Mouse (Mus musculus) midbrain, embryonic 11.5 days (tissue): ENCODE data around the gene Nsl1. TPM values are rescaled to one million over a fixed set of nuclear protein-coding genes. Genes with fewer than 3 reads are reported as not detected.
"Not testable (repeated sequence)": the region's sequence is repeated elsewhere in the genome, so short reads cannot be mapped to it uniquely, and the experiment has no call there.

Source experiments
- ATAC-seq: fragments of 200-750 bp; cut with Nextera tagmentation; 2 replicates; pipeline ENCODE4 v1.8.0; 2017; ENCODE audit warnings: moderate TSS enrichment, moderate library complexity; ENCODE audit not compliant: low FRiP score
- DNase-seq: peaks from one replicate; pipeline ENCODE4 v3.0.0; 2015; ENCODE audit warnings: low spot score; ENCODE audit errors: missing footprints
- H3K27ac ChIP-seq: fragments of 300-500 bp; sonication (generic); 2 replicates; pipeline ENCODE4 v1.5.1; 2014; ENCODE audit warnings: low read depth, low read length
- H3K27me3 ChIP-seq: fragments of 300-500 bp; sonication (generic); 2 replicates; pipeline ENCODE4 v1.6.1; 2014; ENCODE audit warnings: mild to moderate bottlenecking, low read length, moderate library complexity, mixed read lengths; ENCODE audit not compliant: control insufficient read depth, insufficient read depth
- H3K36me3 ChIP-seq: fragments of 300-500 bp; sonication (generic); 2 replicates; pipeline ENCODE4 v1.6.1; 2014; ENCODE audit warnings: mild to moderate bottlenecking, low read length, moderate library complexity, mixed read lengths; ENCODE audit not compliant: control insufficient read depth, insufficient read depth
- H3K4me1 ChIP-seq: fragments of 300-500 bp; sonication (generic); 2 replicates; pipeline ENCODE4 v1.6.1; 2014; ENCODE audit warnings: low read length; ENCODE audit not compliant: control insufficient read depth, insufficient read depth
- H3K4me2 ChIP-seq: fragments of 300-500 bp; sonication (generic); 2 replicates; pipeline ENCODE4 v1.6.1; 2014; ENCODE audit warnings: mild to moderate bottlenecking, moderate library complexity
- H3K4me3 ChIP-seq: fragments of 300-500 bp; sonication (generic); 2 replicates; pipeline ENCODE4 v1.5.1; 2014; ENCODE audit warnings: low read depth, low read length
- H3K9ac ChIP-seq: fragments of 300-500 bp; sonication (generic); 2 replicates; pipeline ENCODE4 v1.6.1; 2014; ENCODE audit warnings: low read length
- H3K9me3 ChIP-seq: fragments of 300-500 bp; sonication (generic); 2 replicates; pipeline ENCODE4 v1.6.1; 2016; ENCODE audit warnings: low read length; ENCODE audit not compliant: control insufficient read depth
- WGBS: fragments of 180-500 bp; shearing (Covaris S2); extraction: QIAGEN DNeasy Blood & Tissue Kit; methylation state at CpG from one replicate; pipeline ENCODE4 v1.1.7; 2014; 5-methylcytosine and 5-hydroxymethylcytosine counted together
- polyA plus RNA-seq: library from polyadenylated mRNA; unstranded; fragments of >200 nt; fragmentation: Nextera tagmentation; extraction: Ambion mirVana; gene quantifications from 2 replicates; pipeline ENCODE4 v1.2.1, GENCODE M21; 2014

The Nsl1 gene
- 21.9 and 22.8 TPM in 2 replicates for polyA plus RNA-seq

DNA sequence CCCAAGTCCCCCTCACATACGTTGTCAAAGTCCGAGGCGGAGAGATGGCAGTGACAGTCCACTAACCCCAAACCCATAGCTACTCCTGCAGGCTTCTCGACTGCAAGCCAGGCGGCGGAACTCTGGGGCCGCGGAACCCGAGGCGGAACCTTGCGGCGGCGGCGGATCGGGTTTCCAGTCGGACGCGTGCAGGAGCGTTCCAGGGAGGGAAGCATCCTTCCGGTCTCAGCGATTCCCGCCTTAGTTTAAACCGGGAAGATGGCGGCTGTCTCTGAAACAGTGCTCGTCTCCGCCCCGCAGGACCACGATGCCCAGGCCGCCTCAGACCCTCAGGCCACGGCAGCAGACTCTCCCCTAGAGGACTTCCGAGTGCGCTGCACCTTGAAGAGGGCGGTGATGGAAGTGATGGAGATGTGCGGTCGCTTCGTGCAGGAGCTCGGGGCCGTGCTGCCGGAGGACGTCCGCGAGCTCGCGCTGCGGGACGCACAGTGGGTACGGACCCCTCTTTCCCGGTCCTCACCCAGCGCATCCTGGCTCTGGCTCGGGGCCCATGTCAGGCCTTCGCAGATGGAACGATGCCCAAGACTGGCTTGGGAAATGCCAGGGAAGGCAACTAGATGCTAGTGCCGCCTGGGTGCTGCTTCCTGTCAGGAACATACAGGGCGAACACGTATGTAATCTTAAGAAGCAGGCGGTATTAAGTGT, at the start of gene Nsl1, which contains the start of gene Tatdn3:
TSS of gene Nsl1 (plus strand) at position 232 of the 705 bp plus-strand sequence.
TSS of gene Tatdn3 (minus strand) at position 152 of the 705 bp plus-strand sequence.
- Histone ChIP-seq H3K4me2 (peak within 1 kb of the TSS; percentile 65), H3K27ac (no peak within 1 kb of the TSS), H3K4me1 (peaks cover 9% of the 10 kb centered on the region), H3K9ac (peak within 1 kb of the TSS; percentile 89), H3K36me3 (peaks cover 10% of the 10 kb centered on the region; the same call in 1 of the 2 replicates), H3K4me3 (peak within 1 kb of the TSS; percentile 90), H3K9me3 (no peaks in the 10 kb centered on the region), H3K27me3 (no peaks in the 10 kb centered on the region)
- ATAC-seq (peak; percentile 92), DNase-seq (peak; percentile 99)
- under 1% methylated on average over 56 of the region's 56 CpGs for WGBS

DNA sequence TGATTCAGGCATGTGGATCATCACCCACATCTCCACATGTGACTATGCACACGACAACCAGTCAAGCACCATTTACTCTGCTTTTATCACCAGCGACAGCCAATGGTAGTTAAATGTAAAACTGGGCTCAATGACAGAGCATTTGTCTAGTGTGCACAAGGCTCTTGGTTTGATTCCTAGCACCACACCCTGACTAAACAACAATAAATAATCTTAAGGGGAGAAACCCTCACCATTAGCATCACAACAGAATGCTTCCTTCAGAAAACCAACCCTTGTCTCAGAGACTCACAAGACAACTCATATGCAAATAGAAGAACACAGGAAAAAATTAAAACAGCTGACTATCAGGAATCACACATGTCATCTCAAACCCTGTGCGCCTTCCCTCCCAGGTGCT, 48.5 kb upstream of the Nsl1 start:
- DNase-seq, result no peak
- peaks cover 1% of the 10 kb centered on the region for H3K36me3 ChIP-seq
- H3K27ac ChIP-seq, result no peak overlapping the region
- no peak overlapping the region for H3K9ac ChIP-seq
- no peak overlapping the region for H3K4me2 ChIP-seq
- no peaks in the 10 kb centered on the region for H3K4me1 ChIP-seq
- H3K4me3 ChIP-seq, result no peak overlapping the region
- H3K9me3 ChIP-seq, result no peaks in the 10 kb centered on the region
- no peaks in the 10 kb centered on the region for H3K27me3 ChIP-seq
- WGBS, result 93% methylated on average over 3 of the region's 3 CpGs
- no peak for ATAC-seq

DNA sequence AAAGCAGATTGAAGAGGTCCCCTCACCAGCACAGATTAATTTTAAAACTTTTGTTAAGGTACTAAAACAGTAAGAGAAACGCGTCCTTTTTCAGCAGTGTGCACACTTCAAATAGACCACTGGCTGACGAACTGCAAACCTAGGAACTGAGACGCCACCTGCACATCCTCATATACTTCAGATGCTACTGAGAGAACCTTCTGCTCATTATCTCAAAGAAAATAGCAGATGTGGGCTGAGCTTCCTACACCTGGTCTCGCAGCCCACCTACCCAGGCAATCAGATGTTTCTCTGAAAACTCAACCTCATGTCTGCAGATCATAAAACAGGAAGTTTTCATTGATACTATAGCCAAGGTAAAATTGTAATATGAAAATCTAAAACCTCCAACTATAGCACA, 43.0 kb upstream of the Nsl1 start:
- Histone ChIP-seq H3K36me3 (no peaks in the 10 kb centered on the region; the same call in none of the 2 replicates), H3K27ac (no peak overlapping the region), H3K27me3 (no peaks in the 10 kb centered on the region), H3K9me3 (no peaks in the 10 kb centered on the region), H3K4me3 (no peak overlapping the region), H3K9ac (no peak overlapping the region), H3K4me1 (no peaks in the 10 kb centered on the region; the same call in 1 of the 2 replicates), H3K4me2 (no peak overlapping the region)
- no peak for DNase-seq
- ATAC-seq, result no peak
- 96% methylated on average over 5 of the region's 5 CpGs for WGBS

DNA sequence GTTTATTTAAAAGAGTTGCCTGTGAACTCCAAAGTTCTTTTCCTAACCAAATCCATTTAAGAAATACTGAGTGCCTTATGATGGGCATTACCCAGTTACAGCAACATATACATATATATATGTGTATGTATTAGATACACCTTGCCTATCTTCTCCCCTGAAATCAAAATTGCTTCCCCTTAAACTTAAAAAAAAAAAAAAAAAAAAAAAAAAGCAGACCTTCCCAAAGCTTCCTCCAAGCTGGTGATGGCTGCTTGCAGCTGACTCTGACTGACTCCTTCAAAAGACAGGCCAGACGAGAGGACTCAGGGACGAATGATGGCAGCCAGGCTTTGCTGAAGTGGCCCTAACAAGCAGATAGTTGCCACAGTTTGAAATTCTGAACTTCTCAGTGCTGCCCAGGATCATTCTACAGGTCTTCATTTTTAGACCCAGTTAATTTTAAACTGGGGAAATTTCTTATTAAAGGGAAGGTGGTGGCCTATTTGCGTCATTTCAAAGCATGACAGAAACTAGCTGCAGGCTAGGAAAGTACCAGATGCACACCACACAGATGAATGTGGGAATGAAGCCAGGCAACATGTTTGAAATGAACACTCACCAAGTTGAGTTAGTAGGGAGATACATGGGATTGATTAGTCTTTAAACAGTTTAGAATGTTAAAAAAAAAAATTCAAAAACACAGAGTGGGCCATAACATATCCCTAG, 42.4 kb upstream of the Nsl1 start:
- 91% methylated on average over 3 of the region's 3 CpGs for WGBS

DNA sequence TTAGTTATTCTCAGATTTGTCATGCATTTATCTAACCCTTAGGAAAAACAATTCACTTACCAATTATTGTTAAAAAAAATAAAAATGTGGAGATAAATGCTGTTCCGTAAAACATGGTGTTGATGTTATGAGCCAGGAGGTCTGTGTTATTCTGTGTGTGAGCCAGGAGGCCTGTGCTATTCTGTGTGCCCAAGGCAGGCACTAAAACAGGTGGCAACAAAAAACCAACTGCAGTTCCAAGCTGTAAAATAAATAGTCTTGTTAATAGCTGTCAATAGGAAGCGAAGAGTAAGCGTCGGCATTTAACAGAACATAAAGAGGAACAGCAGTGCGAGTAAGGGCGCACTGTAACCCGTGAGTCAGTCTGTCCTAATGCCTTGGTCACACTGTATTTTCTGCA, 41.8 kb upstream of the Nsl1 start:
- H3K4me3 ChIP-seq, result no peak overlapping the region
- no peak for ATAC-seq
- WGBS, result 92% methylated on average over 7 of the region's 7 CpGs
- H3K27me3 ChIP-seq, result no peaks in the 10 kb centered on the region
- H3K9me3 ChIP-seq, result no peaks in the 10 kb centered on the region
- H3K4me1 ChIP-seq, result peaks cover 6% of the 10 kb centered on the region
- no peak for DNase-seq
- no peak overlapping the region for H3K4me2 ChIP-seq
- H3K9ac ChIP-seq, result no peak overlapping the region
- no peaks in the 10 kb centered on the region for H3K36me3 ChIP-seq
- no peak overlapping the region for H3K27ac ChIP-seq

More for the DNA sequence above, 42.4 kb upstream of the Nsl1 start:
- H3K9ac ChIP-seq, result no peak overlapping the region
- H3K27me3 ChIP-seq, result no peaks in the 10 kb centered on the region
- ATAC-seq (no peak), DNase-seq (no peak)
- no peaks in the 10 kb centered on the region for H3K9me3 ChIP-seq
- H3K27ac ChIP-seq, result no peak overlapping the region
- H3K4me3 ChIP-seq, result no peak overlapping the region
- H3K4me1 ChIP-seq, result peaks cover 5% of the 10 kb centered on the region
- no peaks in the 10 kb centered on the region; the same call in 1 of the 2 replicates for H3K36me3 ChIP-seq
- no peak overlapping the region for H3K4me2 ChIP-seq

DNA sequence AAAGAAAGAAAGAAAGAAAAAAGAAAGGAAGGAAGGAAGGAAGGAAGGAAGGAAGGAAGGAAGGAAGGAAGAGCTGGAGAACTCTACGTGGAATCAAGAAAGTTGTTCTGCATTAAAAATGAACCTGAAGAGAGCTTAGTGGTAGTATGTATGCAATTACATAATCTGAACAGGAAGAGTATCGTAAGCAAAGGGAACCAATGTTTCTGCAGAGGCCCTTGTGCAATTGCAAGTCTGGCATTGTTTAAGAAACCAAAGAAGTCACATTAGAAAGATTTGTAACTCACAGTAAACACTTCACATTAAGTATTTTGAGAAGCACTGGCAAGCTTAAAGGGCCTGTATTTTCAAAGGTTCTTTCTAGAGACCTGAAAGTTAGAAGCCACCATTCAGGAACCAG, 39.7 kb upstream of the Nsl1 start:
- Histone ChIP-seq H3K4me1 (peaks cover 12% of the 10 kb centered on the region), H3K27ac (no peak overlapping the region), H3K9me3 (no peaks in the 10 kb centered on the region), H3K4me3 (no peak overlapping the region), H3K9ac (no peak overlapping the region), H3K27me3 (no peaks in the 10 kb centered on the region), H3K4me2 (no peak overlapping the region), H3K36me3 (no peaks in the 10 kb centered on the region)
- ATAC-seq (no peak), DNase-seq (no peak)
- 95% methylated on average over 2 of the region's 2 CpGs for WGBS

DNA sequence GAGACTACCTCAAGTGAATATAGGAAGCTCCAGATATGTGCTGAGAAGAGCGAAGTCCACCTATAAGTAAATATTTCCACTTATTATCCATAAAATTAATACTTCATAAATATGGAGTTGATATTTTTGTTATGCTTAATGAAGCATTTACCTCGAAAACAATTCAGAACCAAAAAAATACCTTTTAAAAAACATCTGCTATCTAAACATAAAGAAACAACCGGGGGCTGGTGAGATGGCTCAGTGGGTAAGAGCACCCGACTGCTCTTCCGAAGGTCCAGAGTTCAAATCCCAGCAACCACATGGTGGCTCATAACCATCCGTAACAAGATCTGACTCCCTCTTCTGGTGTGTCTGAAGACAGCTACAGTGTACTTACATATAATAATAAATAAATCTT, 39.0 kb upstream of the Nsl1 start:
- ATAC-seq, H3K9ac ChIP-seq, H3K27ac ChIP-seq, H3K27me3 ChIP-seq, H3K4me3 ChIP-seq, DNase-seq, H3K9me3 ChIP-seq, H3K4me2 ChIP-seq, H3K36me3 ChIP-seq: not testable (repeated sequence)
- 95% methylated on average over 5 of the region's 6 CpGs for WGBS
- H3K4me1 ChIP-seq, result peaks cover 12% of the 10 kb centered on the region

DNA sequence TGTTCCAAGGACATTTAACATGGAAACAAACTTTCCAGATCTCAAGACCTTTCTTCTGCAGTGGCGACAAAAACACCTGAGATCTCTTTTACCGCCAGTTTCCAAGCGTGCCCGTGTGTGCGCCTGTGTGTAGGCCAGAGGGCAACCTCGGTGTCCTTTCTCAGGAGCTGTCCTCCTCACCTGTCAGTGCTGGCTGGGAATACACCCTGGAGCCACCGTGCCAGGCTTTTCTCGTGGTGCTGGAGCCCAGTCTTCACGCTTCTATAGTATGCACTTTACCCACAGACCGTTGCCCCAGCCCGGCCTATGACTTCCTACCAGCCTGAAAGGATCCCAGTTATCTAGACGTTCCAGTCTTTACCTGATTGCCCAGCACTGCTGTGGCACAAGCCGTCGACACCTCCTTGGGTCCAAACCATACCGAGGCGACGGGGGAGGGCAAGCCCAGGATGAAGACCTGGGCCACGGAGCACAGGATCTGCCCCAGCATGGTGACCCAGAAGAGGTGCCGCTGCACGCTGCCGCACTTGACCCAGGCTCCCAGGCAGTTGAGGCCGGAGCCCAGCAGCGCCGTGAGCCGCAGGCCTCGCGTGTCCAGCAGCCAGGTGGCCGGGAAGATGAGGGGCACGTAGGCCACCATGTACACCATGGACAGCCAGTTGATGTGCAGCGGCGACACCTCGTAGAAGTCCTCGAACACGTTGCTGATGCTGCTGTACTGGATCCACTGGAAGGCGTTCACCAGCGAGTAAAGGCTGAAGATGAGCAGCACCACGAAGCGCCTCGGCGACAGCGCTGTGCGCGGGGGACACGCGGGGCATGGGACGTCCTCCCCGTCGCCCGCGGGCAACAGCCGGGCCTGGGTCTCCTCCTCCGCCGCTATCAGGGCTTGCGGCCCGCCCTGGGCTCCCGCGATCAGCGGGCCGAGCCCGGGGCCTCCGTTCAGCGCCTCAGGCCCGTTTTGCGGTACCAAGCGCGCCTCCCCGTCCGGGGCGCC, 37.5 kb upstream of the Nsl1 start:
- 3% methylated on average over 67 of the region's 69 CpGs for WGBS
- Histone ChIP-seq H3K36me3 (no peaks in the 10 kb centered on the region), H3K9ac (peak overlapping the region; percentile 84), H3K4me2 (peak overlapping the region; percentile 98), H3K4me3 (peak overlapping the region; percentile 85), H3K27ac (peak overlapping the region; percentile 72), H3K9me3 (no peaks in the 10 kb centered on the region), H3K27me3 (no peaks in the 10 kb centered on the region), H3K4me1 (peaks cover 12% of the 10 kb centered on the region)
- ATAC-seq, result peak; percentile 2
- no peak for DNase-seq
